Mouse (Mus musculus): ENCODE results near the gene Uqcrc2. TPM values are rescaled to one million over a fixed set of nuclear protein-coding genes. Genes with fewer than 3 reads are reported as not detected.

Gene Uqcrc2
- total RNA-seq, 2 experiments from 2014 or later = 234 to 239 TPM

GRCm38 (mm10) chr7:120647849-120648248 lies 12.9 kb downstream of the Uqcrc2 start:
- no peak overlapping the region for H3K27ac ChIP-seq
- intact Hi-C loops (cut with DNase I) = no loop called here
- no peak overlapping the region for H3K4me3 ChIP-seq
- DNase-seq (ENCODE audit: extremely low spot score in 1 of 2, low spot score in 2 of 2) = peak in 1 of 2 experiments; percentile 21
- no peak for TF ChIP-seq CTCF (IDR thresholded peaks at IDR 0.05)

GRCm38 (mm10) chr7:120662079-120662478 lies 27.1 kb downstream of the Uqcrc2 start:
- intact Hi-C loops (cut with DNase I) = no loop called here
- no peak for TF ChIP-seq CTCF (IDR thresholded peaks at IDR 0.05)
- Histone ChIP-seq H3K27ac (no peak overlapping the region), H3K4me3 (no peak overlapping the region)
- no peak for DNase-seq (ENCODE audit: extremely low spot score in 1 of 2, low spot score in 2 of 2)

GRCm38 (mm10) chr7:120670153-120670875 lies 35.3 kb downstream of the Uqcrc2 start, which contains the start of gene Pdzd9:
Gene Pdzd9, minus strand, starts transcription at chr7:120670343.
- intact Hi-C loops (cut with DNase I) = loop anchor here (1.0 to 10.0 kb wide), 4 partner anchors 56 to 244 kb away; partner anchors contain the start of gene Polr3e
- Histone ChIP-seq H3K27ac (no peak within 1 kb of the TSS), H3K4me3 (no peak within 1 kb of the TSS)
- peak; percentile 98 for TF ChIP-seq CTCF (IDR thresholded peaks at IDR 0.05)
- DNase-seq (ENCODE audit: extremely low spot score in 1 of 2, low spot score in 2 of 2) = peak; percentile 70 to 74

GRCm38 (mm10) chr7:120671271-120671670 lies 36.3 kb downstream of the Uqcrc2 start:
- H3K27ac ChIP-seq = no peak overlapping the region
- intact Hi-C loops (cut with DNase I) = loop anchor here (2.0 to 10.0 kb wide), 2 partner anchors 56 to 244 kb away; partner anchors contain the start of gene Polr3e
- TF ChIP-seq CTCF (IDR thresholded peaks at IDR 0.05) = no peak
- no peak for DNase-seq (ENCODE audit: extremely low spot score in 1 of 2, low spot score in 2 of 2)
- H3K4me3 ChIP-seq = no peak overlapping the region

- intact Hi-C loops (cut with DNase I) = loop anchor here (10.0 kb wide), 1 partner anchor 238 kb away; the partner anchor contains the start of gene Polr3e
- Histone ChIP-seq H3K4me3 (peak within 1 kb of the TSS; percentile 93), H3K27ac (peak within 1 kb of the TSS; percentile 91)
- DNase-seq (ENCODE audit: extremely low spot score in 1 of 2, low spot score in 2 of 2) = peak; percentile 71 to 76
- TF ChIP-seq CTCF (IDR thresholded peaks at IDR 0.05) = no peak
Measured at GRCm38 (mm10) chr7:120677001-120677643, 42.1 kb downstream of the Uqcrc2 start, which contains the start of gene Mosmo. Gene Mosmo, plus strand, starts transcription at chr7:120677618.

GRCm38 (mm10) chr7:120677764-120678531 lies 43.0 kb downstream of the Uqcrc2 start:
- peak overlapping the region; percentile 29 for H3K27ac ChIP-seq
- DNase-seq (ENCODE audit: extremely low spot score in 1 of 2, low spot score in 2 of 2) = peak; percentile 30 to 42
- no peak for TF ChIP-seq CTCF (IDR thresholded peaks at IDR 0.05)
- H3K4me3 ChIP-seq = peak overlapping the region; percentile 93
- intact Hi-C loops (cut with DNase I) = loop anchor here (10.0 kb wide), 1 partner anchor 237 kb away; the partner anchor contains the start of gene Polr3e

GRCm38 (mm10) chr7:120679023-120679422 lies 44.0 kb downstream of the Uqcrc2 start:
- no peak for TF ChIP-seq CTCF (IDR thresholded peaks at IDR 0.05)
- Histone ChIP-seq H3K27ac (peak overlapping the region; percentile 30; the same call in 1 of the 2 replicates), H3K4me3 (peak overlapping the region; percentile 93)
- DNase-seq (ENCODE audit: extremely low spot score in 1 of 2, low spot score in 2 of 2) = no peak
- intact Hi-C loops (cut with DNase I) = loop anchor here (10.0 kb wide), 1 partner anchor 236 kb away; the partner anchor contains the start of gene Polr3e

- TF ChIP-seq CTCF (IDR thresholded peaks at IDR 0.05) = no peak
- DNase-seq (ENCODE audit: extremely low spot score in 1 of 2, low spot score in 2 of 2) = no peak
- H3K4me3 ChIP-seq = no peak overlapping the region
- intact Hi-C loops (cut with DNase I) = no loop called here
- no peak overlapping the region for H3K27ac ChIP-seq
Measured at GRCm38 (mm10) chr7:120682002-120682401, 47.0 kb downstream of the Uqcrc2 start.

GRCm38 (mm10) chr7:120684731-120685161 lies 49.8 kb downstream of the Uqcrc2 start:
- no peak for TF ChIP-seq CTCF (IDR thresholded peaks at IDR 0.05)

GRCm38 (mm10) chr7:120685227-120685626 lies 50.3 kb downstream of the Uqcrc2 start:
- DNase-seq (ENCODE audit: extremely low spot score in 1 of 2, low spot score in 2 of 2) = no peak
- TF ChIP-seq CTCF (IDR thresholded peaks at IDR 0.05) = no peak
- intact Hi-C loops (cut with DNase I) = no loop called here
- no peak overlapping the region for H3K27ac ChIP-seq
- no peak overlapping the region for H3K4me3 ChIP-seq

More at GRCm38 (mm10) chr7:120684731-120685161, 49.8 kb downstream of the Uqcrc2 start:
- Histone ChIP-seq H3K4me3 (no peak overlapping the region), H3K27ac (no peak overlapping the region)
- intact Hi-C loops (cut with DNase I) = no loop called here
- no peak for DNase-seq (ENCODE audit: extremely low spot score in 1 of 2, low spot score in 2 of 2)

- Histone ChIP-seq H3K4me3 (no peak overlapping the region), H3K27ac (no peak overlapping the region)
- TF ChIP-seq CTCF (IDR thresholded peaks at IDR 0.05) = peak; percentile 39
- DNase-seq (ENCODE audit: extremely low spot score in 1 of 2, low spot score in 2 of 2) = no peak
- intact Hi-C loops (cut with DNase I) = no loop called here
Measured at GRCm38 (mm10) chr7:120690634-120691033, 55.7 kb downstream of the Uqcrc2 start.
